Mouse (Mus musculus) urinary bladder, postnatal 25 days (tissue): ENCODE data around the gene Vdr.

ENCODE experiments used
- DNase-seq: peaks from one replicate; pipeline ENCODE4 v3.0.0; 2022; ENCODE audit warnings: low spot score

Gene Vdr

DNA sequence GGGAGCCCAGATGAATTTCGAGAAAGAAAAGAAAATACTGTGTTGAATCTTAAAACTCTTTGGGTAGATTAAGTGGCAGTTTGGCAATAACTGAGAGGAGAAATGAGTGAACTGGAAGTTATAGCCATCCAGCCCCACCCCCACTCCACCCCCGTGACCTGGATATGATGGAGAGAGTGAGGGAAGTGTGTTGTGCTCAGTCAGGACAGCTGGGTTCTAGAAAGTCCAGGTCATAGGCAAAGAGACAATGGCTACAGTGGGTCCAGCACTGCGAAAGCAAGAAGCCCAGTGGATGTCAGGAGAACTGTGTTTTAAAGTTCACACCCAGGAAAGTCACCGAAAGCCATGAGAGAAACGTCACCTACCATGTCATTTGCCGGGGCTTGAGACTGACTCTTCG, 8.8 kb upstream of the Vdr start:
- no peak for DNase-seq

DNA sequence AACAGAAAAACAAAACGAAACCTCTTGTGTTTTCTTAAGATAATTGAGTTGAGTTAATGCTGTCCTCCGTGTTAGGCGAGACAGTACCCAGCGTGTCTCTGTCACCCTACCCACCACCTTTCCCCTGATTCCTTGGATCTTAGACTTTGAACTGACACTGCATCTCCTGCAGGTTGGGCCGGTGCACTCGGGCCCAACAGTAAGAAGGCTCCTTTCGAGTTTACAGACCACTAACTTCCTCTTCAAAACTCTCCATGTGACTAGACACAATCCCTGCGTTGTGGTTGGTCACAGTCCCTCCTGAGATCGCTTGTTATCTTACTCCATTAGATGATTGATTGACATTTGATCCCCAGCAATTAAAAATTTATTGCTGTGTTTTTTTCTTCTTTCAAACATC, 7.6 kb upstream of the Vdr start:
- DNase-seq = no peak

DNA sequence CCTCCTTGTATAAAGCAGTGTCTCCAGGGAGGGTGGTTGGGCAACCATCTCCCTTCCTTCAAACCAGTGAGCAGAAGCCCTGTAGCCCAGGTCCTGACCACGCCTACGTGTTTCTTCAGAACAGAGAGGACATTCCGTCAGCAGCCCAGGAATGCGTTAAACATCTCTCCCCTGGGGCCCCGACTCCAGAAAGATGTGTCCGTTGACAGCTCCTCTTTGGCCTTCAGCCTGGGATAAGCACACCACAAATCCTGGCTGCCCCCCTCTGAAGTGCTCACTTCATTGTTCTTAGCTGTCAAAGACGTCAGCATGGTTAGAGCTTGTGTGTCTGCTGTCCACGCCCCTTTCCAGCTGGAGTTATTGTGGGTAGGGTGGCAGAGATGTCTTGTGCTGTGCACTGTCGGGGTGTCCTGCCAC, 3.9 kb upstream of the Vdr start:
- DNase-seq = no peak

DNA sequence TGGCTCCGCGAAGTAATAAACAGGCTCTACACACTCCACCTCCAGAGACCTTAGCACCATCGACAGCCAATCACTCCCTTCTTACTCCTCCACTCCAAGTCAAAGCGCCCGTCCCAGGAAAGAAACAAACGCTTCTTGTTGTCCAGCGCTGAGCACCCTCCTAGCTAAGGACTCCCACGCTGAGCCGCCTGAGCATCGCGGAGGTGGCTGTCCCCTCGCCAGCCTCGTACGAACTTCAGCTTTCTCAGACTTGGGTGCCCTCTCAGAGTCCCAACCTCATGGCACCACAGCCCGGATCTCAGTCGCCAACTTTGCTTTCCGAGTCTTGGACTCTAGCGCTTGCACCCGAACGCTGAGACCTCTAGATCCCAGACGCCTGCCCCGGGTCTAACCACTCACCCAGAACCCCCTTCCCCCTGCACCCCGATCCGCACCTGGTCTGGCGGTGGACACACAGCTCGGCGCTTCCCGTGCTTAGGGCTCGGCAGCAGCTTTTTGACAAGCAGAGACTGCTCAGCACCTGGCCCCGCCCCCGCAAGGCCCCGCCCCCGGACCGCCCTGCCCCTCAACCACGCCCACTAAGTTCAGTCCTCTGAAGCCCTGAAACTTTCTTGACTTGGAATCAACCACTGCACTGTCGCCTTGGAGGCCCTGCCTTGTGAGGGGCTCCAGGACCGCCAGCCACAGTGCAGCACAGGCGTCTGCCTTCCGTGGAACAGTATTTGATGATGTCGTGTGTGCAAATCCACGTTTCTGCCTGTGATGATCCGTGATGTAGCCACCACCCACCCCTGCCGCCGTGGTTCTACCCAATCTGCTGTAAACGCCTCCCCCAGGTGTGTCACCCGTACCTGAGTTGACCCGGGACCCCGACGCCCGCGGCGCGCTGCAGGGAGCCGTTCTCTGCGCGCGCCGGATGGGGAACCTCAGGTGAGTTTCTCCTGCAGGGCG, 2.4 kb downstream of the Vdr start:
- DNase-seq = peak; percentile 59

DNA sequence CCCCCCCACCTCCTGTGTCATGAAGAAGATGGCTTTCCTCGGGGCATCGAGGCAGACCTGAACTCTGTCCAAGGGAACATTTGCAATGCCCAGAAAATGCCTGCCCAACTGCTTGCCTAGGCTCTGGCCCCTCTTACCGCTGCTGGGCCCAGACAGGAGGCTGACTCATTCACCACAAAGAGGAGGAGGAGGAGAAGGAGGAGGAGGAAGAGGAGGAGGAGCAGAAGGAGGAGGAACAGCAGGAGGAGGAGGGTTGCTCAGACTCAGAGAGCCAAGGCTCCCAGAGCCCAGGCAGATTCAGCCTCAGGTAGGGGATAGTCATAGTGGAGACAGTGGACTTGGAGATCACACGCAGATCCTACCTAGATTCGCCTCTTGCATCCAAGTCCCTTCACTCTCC, 3.2 kb downstream of the Vdr start:
- no peak for DNase-seq

DNA sequence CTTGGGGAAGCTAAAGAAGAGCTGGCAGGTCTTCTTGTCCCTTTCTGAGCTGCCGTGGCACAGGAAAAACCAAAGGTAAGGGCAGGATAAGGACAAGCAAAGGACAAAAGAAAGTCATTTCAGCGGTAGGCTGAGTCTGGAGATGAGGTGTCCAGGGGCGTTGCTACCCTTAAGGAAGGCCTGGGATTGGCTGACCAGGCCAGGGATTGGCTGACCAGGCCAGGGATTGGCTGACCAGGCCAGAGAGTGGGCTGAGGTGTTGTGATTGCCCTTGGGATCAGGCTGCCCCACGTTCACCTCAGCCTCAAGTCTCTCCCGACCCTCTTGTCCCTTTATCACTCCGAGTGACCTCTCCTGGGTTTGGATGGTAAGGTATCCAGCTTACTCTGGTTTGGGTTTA, 5.1 kb downstream of the Vdr start:
- DNase-seq = no peak

DNA sequence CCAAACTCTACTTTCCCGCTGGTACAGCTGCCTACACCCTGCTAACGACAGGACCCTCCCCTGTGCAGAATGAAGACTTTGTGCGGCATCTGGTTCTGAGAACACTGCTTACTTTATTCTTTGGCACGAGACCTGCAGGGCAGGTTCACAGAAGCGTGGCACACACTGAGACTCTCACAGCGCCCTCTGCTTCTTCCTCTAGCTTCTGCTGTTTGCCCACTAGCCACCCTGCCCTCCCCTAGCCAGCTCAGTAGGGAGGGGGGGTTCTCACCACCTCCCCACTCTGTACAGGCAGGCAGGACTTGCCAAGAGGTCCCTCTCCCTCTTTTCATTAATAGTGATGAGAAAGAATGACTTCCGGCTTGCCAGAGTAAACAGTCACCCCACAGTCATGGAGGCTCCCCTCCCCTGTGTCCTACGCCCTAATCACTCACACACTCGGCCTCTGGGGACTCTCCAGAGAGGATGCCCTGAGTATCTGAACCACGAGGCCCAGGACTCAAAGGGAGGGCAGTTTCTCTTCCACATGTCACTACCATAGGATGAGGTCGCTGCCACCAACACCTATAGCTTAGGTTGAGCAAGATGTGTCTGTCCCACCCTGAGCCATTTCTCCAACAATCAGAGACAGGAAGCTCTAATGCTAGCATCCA, 6.0 kb downstream of the Vdr start:
- no peak for DNase-seq

DNA sequence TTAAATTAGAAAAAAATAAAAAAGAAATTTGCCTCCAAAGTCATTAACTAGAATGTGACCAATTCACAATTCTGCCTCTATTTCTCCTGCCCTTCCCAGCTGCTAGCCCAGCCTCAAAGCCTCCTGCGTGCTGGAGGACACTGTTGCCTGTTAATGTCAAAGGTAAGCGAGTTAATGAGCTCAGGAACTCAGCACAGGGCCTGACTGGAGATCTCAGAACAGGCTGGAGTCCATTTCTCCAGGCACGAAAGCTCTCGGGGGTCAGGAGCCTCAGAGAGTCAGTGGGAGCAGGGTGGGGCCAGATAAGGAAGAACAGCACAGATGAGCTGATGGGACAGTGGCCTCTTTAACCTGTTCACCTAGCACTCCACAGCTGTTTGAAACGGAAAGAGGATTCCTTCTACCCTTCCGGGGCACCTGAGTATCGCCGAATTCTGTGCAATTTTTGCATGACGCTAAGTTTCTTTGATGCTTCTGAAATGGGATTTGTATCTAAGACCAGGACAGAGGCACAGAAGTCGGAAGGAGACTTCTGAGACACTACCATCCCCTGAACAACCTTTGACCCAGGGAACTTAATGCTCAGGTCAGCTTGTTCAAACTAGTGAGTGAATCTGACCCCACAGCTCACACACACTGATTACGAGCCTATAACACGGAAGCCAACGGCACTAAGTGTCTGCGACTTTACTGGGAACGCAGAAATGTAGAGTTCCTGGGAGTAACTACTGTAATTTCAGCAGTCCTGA, 7.0 kb downstream of the Vdr start:
- no peak for DNase-seq

DNA sequence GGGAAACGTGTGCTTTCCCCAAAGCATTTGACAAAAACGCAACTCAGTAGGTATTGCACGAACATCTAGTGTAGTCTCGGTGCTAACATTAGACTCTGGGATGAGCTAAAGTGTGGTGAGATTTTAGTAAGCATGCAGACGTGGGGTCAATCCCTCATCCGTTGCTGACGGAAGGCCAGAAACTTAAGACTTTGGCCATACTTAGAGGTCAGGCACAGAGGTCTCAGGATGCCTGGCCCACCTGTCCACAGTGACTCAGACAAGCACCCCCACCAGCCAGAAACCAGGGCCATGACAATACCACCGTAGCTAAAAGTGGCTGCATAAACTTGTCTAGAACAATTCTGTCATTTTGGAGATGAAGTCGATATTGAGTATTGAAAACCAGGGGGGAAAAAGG, 9.4 kb downstream of the Vdr start:
- DNase-seq = no peak

DNA sequence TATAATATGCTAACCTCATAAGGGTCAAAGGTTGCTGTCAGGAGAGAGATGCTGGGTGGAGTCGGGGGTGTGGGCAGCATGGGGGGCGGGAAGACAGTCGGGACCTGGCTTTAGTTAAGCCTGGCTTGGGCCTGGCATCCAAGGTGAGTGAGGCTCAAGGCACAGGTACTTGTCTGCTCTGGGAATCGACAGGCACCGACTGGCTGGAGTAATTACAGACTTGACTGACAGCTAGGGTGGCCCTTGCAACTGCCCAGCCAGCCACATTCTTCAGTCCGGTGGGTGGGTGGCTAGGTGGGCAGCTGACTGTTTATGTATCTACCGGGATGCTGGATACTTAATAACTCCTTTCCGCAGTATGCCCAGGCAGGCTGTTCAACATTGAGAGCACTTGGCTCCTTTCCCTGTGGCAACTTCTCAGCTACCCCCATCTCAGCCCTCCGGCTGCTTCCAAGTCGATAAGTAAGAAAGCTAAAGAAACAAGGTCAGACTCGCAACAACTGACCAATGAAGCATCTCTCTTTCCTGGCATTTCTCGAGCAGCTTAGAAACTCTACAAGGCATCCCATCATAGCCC, 10.0 kb downstream of the Vdr start:
- no peak for DNase-seq

DNA sequence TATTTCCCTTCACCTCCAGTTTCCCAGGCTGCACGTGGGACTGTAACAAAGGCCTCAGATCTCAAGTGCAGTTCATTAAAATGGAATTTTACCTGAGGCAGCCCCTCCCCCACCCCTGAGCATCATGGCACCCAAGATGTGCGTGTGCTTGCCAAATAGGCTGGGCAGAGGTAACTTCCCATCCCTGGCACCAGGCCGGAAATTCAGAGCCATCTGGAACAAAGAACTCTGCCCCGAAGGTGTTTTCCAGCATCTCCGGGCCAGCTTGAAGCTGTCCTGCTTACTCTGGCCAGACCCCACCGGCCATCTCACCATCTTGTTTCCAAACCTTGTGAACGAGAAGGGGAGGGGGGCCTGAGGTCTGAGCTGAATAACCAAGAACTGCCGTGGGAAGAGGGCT, 10.7 kb downstream of the Vdr start:
- no peak for DNase-seq

DNA sequence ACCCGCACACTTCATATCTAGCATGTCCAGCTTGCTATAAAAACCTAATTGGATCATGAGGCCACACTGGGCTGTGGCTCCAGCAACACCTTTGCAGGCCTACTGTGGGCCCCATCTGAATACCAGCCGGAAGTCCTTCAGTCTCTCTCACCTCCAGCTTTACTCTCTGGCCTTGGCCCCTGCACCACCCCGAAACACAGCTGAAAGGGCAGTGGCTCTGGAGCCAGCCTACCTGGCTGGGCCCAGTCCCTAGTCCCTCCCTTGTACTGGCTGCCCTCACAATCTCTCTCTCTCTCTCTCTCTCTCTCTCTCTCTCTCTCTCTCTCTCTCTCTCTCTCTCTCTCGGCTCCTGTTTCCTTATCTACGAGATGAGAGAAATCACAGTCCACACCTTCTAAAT, 11.6 kb downstream of the Vdr start:
- DNase-seq = no peak

DNA sequence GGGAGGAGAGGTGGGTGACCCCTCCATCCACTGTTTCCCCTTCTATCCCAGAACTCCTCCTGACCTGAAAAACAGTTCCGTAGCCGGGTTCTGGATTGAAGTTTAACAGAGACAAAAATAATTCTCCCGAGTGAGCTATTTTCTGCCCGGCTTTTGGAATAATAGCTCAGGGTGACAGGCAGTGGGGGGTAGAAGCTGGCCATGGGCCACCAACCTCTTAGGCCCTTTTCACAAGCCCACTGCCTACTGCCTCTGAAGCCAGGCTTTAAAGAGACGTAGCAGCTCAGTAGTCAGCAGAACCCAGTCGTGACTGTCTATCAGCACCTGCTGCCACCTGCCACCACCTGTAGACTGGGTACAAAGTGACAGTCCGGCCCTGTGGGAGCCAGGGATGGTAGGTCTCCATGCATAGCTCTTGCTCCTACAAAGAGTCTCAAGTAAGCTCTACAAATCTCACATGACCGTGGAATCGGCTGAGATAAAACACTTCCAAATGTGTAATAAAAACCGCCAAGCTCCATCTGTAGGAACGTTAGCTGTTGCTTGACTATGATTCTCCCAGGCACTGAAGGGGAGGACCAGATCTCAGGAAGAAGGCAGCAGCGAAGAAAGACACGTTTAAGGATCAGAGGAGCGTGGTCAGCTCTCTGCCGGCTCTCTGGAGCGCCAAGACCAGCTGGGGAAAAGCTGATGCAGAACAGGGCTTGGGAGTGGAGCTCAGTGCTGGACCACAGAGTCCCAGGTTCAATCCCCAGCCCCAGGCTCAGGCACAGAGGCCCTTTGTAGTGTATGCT, 13.4 kb downstream of the Vdr start:
- no peak for DNase-seq

DNA sequence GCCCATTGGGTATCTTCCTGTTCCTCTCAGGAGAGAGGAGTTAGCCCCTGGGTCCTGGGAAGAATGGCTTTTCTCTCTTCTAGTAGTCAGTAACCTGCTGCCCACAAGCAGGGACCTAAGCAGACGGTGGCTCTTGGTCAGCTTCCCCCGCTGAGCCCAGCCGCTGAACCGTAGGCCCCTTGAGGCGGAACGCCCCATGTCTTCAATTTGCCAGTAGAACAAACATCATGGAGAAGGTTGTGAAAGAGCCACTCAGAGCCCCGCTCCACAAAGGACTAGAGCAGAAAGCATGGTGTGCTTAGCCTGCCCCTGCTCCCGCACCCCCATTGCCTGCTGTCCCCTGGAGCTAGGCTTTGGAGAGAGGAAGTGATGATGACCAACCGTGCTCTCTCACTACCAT, 14.1 kb downstream of the Vdr start:
- DNase-seq = no peak

DNA sequence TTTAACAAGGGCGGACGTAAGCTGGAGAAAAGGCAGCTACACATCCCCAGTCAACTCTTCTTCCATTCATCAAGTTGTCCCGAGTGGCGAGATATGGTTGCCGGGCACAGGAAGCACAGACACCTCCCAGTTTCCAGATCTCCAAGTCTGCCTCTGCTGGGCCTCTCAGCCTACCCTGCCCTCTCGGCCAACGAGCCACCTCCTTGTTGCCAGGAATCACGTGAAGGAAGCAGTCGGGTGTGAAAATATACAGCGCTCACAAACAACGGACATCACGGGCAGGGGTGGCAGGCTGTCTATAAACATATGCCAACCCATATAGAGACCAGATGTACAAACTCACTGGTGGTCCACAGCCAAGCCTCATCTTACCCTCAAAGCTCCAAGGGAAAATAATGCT, 14.6 kb downstream of the Vdr start:
- no peak for DNase-seq

DNA sequence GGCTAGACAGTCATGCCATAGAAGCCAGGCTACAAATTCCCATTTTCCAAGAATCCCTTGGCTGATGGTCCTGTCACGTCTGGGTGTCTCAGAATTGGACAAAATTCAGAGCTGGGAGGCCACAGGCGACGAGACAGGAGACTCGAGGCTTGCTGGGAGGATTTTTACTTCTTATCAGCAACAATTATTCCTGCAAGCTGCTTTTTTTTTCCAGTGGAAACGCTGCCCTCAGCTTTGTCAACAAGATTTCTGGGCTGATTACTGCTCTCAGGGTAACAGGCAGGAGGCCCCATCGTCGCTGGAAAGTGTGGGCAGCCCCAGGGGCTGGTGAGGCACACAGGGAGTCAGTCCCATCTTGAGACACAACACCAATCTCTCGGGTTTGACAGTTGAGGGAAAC, 17.9 kb downstream of the Vdr start:
- DNase-seq = no peak

DNA sequence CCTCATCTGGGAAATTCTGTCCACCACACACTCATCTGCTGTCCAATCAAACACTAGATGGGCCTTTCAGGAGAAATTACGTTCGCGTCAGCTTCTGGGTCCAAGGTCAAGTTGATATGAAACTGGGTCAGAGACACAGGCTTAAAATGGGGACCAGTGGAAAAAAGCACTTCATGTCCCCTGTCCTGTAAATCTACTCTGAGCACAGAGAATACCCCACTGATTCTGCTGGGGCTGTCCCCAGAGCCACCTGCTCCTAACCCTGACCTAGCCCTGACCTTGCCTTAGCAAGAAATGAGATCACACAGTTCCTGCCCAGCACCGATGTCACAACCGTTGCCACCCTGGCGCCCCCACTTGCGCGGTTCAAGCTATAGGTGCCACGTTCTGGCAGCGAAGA, 20.0 kb downstream of the Vdr start:
- no peak for DNase-seq

DNA sequence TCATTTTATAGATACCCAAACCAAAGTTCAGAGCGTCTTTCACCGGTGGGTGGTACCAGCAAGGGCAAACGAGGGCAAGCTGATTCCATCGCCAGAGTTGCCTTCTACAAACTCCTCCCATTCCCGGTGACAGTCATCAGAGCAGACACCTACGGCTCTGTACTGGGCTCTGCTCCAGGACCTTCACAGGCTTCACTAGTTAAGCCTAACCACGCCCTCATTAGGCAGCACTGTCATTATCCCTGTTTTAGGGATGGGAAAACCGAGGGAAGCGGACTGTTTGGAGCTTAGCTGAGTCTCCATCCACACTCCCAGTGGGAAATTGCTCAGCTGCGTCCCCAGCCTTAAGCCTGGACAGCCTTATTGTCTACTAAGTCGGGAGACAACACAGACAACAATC, 20.4 kb downstream of the Vdr start:
- no peak for DNase-seq

DNA sequence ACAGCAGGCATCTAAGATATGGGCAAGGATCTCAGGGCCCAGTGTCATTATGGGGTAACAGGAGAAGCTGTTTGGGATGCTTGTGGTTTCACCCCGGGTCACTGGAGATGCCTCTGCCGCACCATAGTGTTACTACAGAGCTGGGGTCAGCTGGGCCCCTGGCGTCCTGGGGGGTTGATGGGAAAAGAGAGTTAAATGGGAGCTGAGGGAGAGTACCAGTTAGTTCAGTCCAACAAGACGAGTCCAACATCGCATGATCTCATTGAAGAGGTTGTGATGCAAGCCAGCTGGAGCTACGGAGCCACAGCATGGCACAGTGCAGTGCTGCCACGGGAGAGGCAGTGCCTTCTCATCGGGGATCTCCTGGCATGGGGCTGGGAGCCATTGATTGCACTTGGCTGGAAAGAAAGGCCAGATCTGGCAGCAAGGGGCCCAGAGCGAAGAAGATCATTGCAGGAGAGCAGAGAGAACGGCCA, 22.9 kb downstream of the Vdr start:
- DNase-seq = no peak

DNA sequence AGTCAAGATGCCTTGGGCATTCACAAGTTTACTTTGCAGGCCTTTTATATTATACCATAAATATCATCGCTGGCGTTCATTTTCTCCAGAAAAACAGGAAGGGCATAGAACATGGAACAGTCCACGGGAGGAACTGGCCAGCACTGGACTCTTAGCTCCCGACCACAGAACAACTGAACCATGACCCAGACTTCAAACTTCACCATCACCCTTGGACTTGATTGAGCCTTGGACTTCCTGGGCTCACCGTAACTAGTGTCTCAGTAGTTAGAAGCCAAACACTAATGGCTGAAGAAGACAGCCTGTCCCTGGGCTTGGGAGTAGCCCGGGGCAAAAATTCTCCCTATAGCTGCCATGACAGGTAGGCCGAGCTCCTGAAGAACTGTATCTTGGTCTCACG, 29.0 kb downstream of the Vdr start:
- no peak for DNase-seq

DNA sequence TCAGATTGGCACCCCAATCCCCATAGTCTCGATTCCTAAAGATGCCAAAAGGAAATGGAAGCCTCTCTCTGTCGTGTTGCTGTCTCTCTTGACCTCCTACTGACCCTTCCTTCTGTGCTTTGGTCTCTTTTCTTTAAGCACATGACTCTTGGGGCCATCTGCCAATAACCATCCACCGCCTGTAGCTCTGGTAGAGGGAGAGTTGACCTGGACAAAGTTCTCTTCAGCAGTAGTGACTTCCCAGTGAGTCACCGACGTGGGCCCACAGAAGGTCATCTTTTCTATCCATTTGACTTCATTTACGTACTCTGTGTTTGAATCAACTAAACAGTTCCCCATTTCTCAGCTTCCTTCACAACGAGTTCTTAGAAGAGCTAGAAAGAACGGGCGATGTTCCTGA, 30.0 kb downstream of the Vdr start:
- no peak for DNase-seq
